Mouse (Mus musculus): ENCODE measurements at regions not wholly inside any gene's neighbourhood (a gene's known extent, or its start where the extent isn't known, plus 50 kb on each side); places are given as distances from the start of the nearest gene placed in this dataset.

GRCm38 (mm10) chr4:75744605-75745004 is 466.5 kb upstream of the Dmac1 start:
- H3K27ac ChIP-seq (ENCODE audit: low read depth, low read length), result no peak overlapping the region
- H3K9ac ChIP-seq, result no peak overlapping the region
- no peak overlapping the region for H3K4me2 ChIP-seq (ENCODE audit: low read depth)
- no peaks in the 10 kb centered on the region for H3K4me1 ChIP-seq (ENCODE audit: insufficient read depth)
- ATAC-seq (peak; percentile 89), DNase-seq (peak; percentile 71)
- TF ChIP-seq CTCF (IDR thresholded peaks at IDR 0.05; ENCODE audit: low read depth), result no peak
- H3K4me3 ChIP-seq (ENCODE audit: low read depth, low read length), result no peak overlapping the region
- no peaks in the 10 kb centered on the region for H3K9me3 ChIP-seq (ENCODE audit: low read length)
- 24% methylated on average over 6 of the region's 6 CpGs for whole genome bisulfite sequencing
- no peaks in the 10 kb centered on the region for H3K36me3 ChIP-seq (ENCODE audit: insufficient read depth)
- H3K27me3 ChIP-seq (ENCODE audit: insufficient read depth, low read length), result no peaks in the 10 kb centered on the region

GRCm38 (mm10) chr4:75741585-75741984 is 463.5 kb upstream of the Dmac1 start:
- no peak for TF ChIP-seq CTCF (IDR thresholded peaks at IDR 0.05; ENCODE audit: low read depth)
- H3K27me3 ChIP-seq (ENCODE audit: insufficient read depth, low read length), result no peaks in the 10 kb centered on the region
- H3K4me2 ChIP-seq (ENCODE audit: low read depth), result no peak overlapping the region
- no peak overlapping the region for H3K27ac ChIP-seq (ENCODE audit: low read depth, low read length)
- no peak overlapping the region for H3K9ac ChIP-seq
- ATAC-seq (no peak), DNase-seq (no peak)
- H3K9me3 ChIP-seq (ENCODE audit: low read length), result no peaks in the 10 kb centered on the region
- no peak overlapping the region for H3K4me3 ChIP-seq (ENCODE audit: low read depth, low read length)
- H3K4me1 ChIP-seq (ENCODE audit: insufficient read depth), result no peaks in the 10 kb centered on the region
- no peaks in the 10 kb centered on the region for H3K36me3 ChIP-seq (ENCODE audit: insufficient read depth)

GRCm38 (mm10) chr4:75730798-75731400 is 452.8 kb upstream of the Dmac1 start:
- H3K27me3 ChIP-seq (ENCODE audit: insufficient read depth, low read length), result no peaks in the 10 kb centered on the region
- 90% methylated on average over 3 of the region's 3 CpGs for WGBS
- H3K9ac ChIP-seq, result no peak overlapping the region

GRCm38 (mm10) chr4:75714652-75715051 is 436.5 kb upstream of the Dmac1 start:
- ATAC-seq (no peak), DNase-seq (no peak)
- H3K4me2 ChIP-seq (ENCODE audit: low read depth), result no peak overlapping the region
- no peaks in the 10 kb centered on the region for H3K27me3 ChIP-seq (ENCODE audit: insufficient read depth, low read length)
- TF ChIP-seq CTCF (IDR thresholded peaks at IDR 0.05; ENCODE audit: low read depth), result no peak
- no peaks in the 10 kb centered on the region for H3K9me3 ChIP-seq (ENCODE audit: low read length)
- no peaks in the 10 kb centered on the region for H3K36me3 ChIP-seq (ENCODE audit: insufficient read depth)
- 91% methylated on average over 3 of the region's 3 CpGs for WGBS
- no peak overlapping the region for H3K4me3 ChIP-seq (ENCODE audit: low read depth, low read length)
- H3K27ac ChIP-seq (ENCODE audit: low read depth, low read length), result no peak overlapping the region
- H3K9ac ChIP-seq, result no peak overlapping the region
- no peaks in the 10 kb centered on the region for H3K4me1 ChIP-seq (ENCODE audit: insufficient read depth)

More at GRCm38 (mm10) chr4:75730798-75731400, 452.8 kb upstream of the Dmac1 start:
- Histone ChIP-seq H3K4me2 (ENCODE audit: low read depth) (no peak overlapping the region), H3K9me3 (ENCODE audit: low read length) (no peaks in the 10 kb centered on the region), H3K4me1 (ENCODE audit: insufficient read depth) (no peaks in the 10 kb centered on the region), H3K27ac (ENCODE audit: low read depth, low read length) (no peak overlapping the region), H3K36me3 (ENCODE audit: insufficient read depth) (no peaks in the 10 kb centered on the region), H3K4me3 (ENCODE audit: low read depth, low read length) (no peak overlapping the region)
- DNase-seq (no peak), ATAC-seq (no peak)
- no peak for TF ChIP-seq CTCF (IDR thresholded peaks at IDR 0.05; ENCODE audit: low read depth)

- ATAC-seq (no peak), DNase-seq (no peak)
- no peaks in the 10 kb centered on the region for H3K36me3 ChIP-seq (ENCODE audit: insufficient read depth)
- H3K4me3 ChIP-seq (ENCODE audit: low read depth, low read length), result no peak overlapping the region
- H3K4me2 ChIP-seq (ENCODE audit: low read depth), result no peak overlapping the region
- no peaks in the 10 kb centered on the region for H3K9me3 ChIP-seq (ENCODE audit: low read length)
- no peak overlapping the region for H3K27ac ChIP-seq (ENCODE audit: low read depth, low read length)
- H3K27me3 ChIP-seq (ENCODE audit: insufficient read depth, low read length), result no peaks in the 10 kb centered on the region
- H3K9ac ChIP-seq, result no peak overlapping the region
- H3K4me1 ChIP-seq (ENCODE audit: insufficient read depth), result no peaks in the 10 kb centered on the region
- 90% methylated on average over 1 of the region's 1 CpGs for WGBS
- TF ChIP-seq CTCF (IDR thresholded peaks at IDR 0.05; ENCODE audit: low read depth), result no peak
These were observed 435.9 kb upstream of the Dmac1 start for GRCm38 (mm10) chr4:75713960-75714359.

- WGBS, result 25% methylated on average over 3 of the region's 3 CpGs
- Histone ChIP-seq H3K27ac (ENCODE audit: low read depth, low read length) (no peak overlapping the region), H3K4me3 (ENCODE audit: low read depth, low read length) (no peak overlapping the region), H3K36me3 (ENCODE audit: insufficient read depth) (no peaks in the 10 kb centered on the region), H3K4me1 (ENCODE audit: insufficient read depth) (no peaks in the 10 kb centered on the region), H3K27me3 (ENCODE audit: insufficient read depth, low read length) (no peaks in the 10 kb centered on the region), H3K4me2 (ENCODE audit: low read depth) (no peak overlapping the region), H3K9me3 (ENCODE audit: low read length) (no peaks in the 10 kb centered on the region), H3K9ac (no peak overlapping the region)
- peak; percentile 1 for DNase-seq
- ATAC-seq, result peak; percentile 61; the same call in 1 of the 2 replicates
- no peak for TF ChIP-seq CTCF (IDR thresholded peaks at IDR 0.05; ENCODE audit: low read depth)
These were observed 422.8 kb upstream of the Dmac1 start for GRCm38 (mm10) chr4:75700780-75701378.

- ATAC-seq (0 out of 2 replicates have a peak, but pooled peaks have one; percentile 12), DNase-seq (no peak)
- Histone ChIP-seq H3K27ac (ENCODE audit: low read depth, low read length) (no peak overlapping the region), H3K4me1 (ENCODE audit: insufficient read depth) (0 out of 2 replicates have a peak, but pooled peaks cover 3% of the 10 kb centered on the region), H3K9ac (no peak overlapping the region), H3K9me3 (ENCODE audit: low read length) (no peaks in the 10 kb centered on the region), H3K36me3 (ENCODE audit: insufficient read depth) (no peaks in the 10 kb centered on the region), H3K27me3 (ENCODE audit: insufficient read depth, low read length) (no peaks in the 10 kb centered on the region), H3K4me2 (ENCODE audit: low read depth) (no peak overlapping the region), H3K4me3 (ENCODE audit: low read depth, low read length) (no peak overlapping the region)
- WGBS, result 32% methylated on average over 3 of the region's 3 CpGs
- no peak for TF ChIP-seq CTCF (IDR thresholded peaks at IDR 0.05; ENCODE audit: low read depth)
These were observed 398.6 kb upstream of the Dmac1 start for GRCm38 (mm10) chr4:75676590-75677174.

All from forebrain, postnatal 0 days (tissue).